Mouse (Mus musculus) hindbrain, embryonic 11.5 days (tissue): Measurements from ENCODE around the gene Dusp7. TPM values are rescaled to one million over a fixed set of nuclear protein-coding genes. Genes with fewer than 3 reads are reported as not detected.
A peak's percentile ranks its signal among the peaks of the same experiment; 100 is the strongest.

Experiments
- ATAC-seq: fragments of 200-750 bp; cut with Nextera tagmentation; 2 replicates; pipeline ENCODE4 v1.8.0; 2017; ENCODE audit warnings: mild to moderate bottlenecking, moderate TSS enrichment, moderate library complexity; ENCODE audit not compliant: low FRiP score
- DNase-seq: peaks from one replicate; pipeline ENCODE4 v3.0.0-alpha.2; 2015; ENCODE audit warnings: low spot score
- H3K27ac ChIP-seq: fragments of 300-500 bp; sonication (generic); 2 replicates; pipeline ENCODE4 v1.5.1; 2014; ENCODE audit warnings: mild to moderate bottlenecking, low read depth, low read length
- H3K27me3 ChIP-seq: fragments of 300-500 bp; sonication (generic); 2 replicates; pipeline ENCODE4 v1.6.1; 2014; ENCODE audit warnings: mild to moderate bottlenecking, low read length, moderate library complexity, mixed read lengths; ENCODE audit not compliant: control insufficient read depth, insufficient read depth
- H3K36me3 ChIP-seq: fragments of 300-500 bp; sonication (generic); 2 replicates; pipeline ENCODE4 v1.6.1; 2014; ENCODE audit warnings: mild to moderate bottlenecking, low read length, moderate library complexity, mixed read lengths; ENCODE audit not compliant: control insufficient read depth, insufficient read depth
- H3K4me1 ChIP-seq: fragments of 300-500 bp; sonication (generic); replicated peaks from 2 replicates; pipeline ENCODE4 v1.6.1; 2014; ENCODE audit warnings: low read length, mixed read lengths; ENCODE audit not compliant: control insufficient read depth, insufficient read depth
- H3K4me2 ChIP-seq: fragments of 300-500 bp; sonication (generic); replicated peaks from 2 replicates; pipeline ENCODE4 v1.6.1; 2014; ENCODE audit warnings: mild to moderate bottlenecking, low read depth, low read length
- H3K4me3 ChIP-seq: fragments of 300-500 bp; sonication (generic); 2 replicates; pipeline ENCODE4 v1.5.1; 2014; ENCODE audit warnings: low read depth, low read length
- H3K9ac ChIP-seq: fragments of 300-500 bp; sonication (generic); 2 replicates; pipeline ENCODE4 v1.6.1; 2014; ENCODE audit warnings: low read depth, low read length
- H3K9me3 ChIP-seq: fragments of 300-500 bp; sonication (generic); 2 replicates; pipeline ENCODE4 v1.6.1; 2016; ENCODE audit warnings: low read length; ENCODE audit not compliant: control insufficient read depth
- WGBS: fragments of 180-500 bp; shearing (Covaris S2); extraction: QIAGEN DNeasy Blood & Tissue Kit; methylation state at CpG from one replicate; pipeline ENCODE4 v1.1.7; 2014; 5-methylcytosine and 5-hydroxymethylcytosine counted together
- polyA plus RNA-seq: library from polyadenylated mRNA; unstranded; fragments of >200 nt; fragmentation: Nextera tagmentation; extraction: Ambion mirVana; gene quantifications from 2 replicates; pipeline ENCODE4 v1.2.1, GENCODE M21; 2014

Dusp7 gene
- polyA plus RNA-seq, 1 experiment from 2014 or later: 25.0 TPM

DNA sequence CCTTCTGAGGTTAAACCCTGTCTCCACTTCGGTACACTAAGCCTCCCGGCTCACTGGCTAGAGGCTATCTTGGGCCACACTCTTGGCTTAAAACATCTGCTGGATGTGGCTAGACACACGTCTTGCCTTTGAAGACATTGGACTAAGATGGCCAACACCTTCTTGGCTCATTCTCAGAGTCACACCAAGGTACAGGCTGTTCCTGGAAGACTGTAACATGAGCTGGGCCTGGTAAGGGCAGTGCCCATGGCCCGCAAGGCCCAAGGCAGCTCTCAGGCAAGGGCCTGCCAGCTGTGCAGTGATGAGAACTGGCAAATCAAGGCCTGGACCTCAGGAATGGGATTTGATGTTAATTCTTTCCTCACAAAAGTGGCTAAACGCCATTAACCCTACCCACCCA lies 45.2 kb downstream of the Dusp7 start:
- ATAC-seq: no peak
- no peak for DNase-seq
- H3K9me3 ChIP-seq: no peaks in the 10 kb centered on the region

DNA sequence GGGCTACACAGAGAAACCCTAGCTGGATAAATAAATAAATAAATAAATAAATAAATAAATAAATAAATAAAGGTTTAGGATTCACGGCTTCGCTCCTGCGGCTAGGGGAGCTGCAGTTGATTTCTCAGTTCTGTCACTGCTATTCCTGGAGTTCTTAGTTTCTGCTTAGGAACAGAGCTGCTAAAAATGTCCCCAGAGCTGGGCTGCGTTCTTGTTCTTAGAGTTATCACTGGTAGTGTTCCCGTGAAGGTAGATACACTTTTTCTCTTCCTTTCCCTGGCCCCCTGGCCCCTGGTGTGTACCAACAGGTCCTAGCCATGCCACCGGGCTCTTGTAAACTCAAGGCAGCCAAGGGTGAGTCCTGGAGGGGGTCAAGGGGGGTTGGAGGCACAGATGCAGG lies 48.4 kb downstream of the Dusp7 start:
- H3K36me3 ChIP-seq: no peaks in the 10 kb centered on the region
- H3K9me3 ChIP-seq: no peaks in the 10 kb centered on the region
- ATAC-seq (no peak), DNase-seq (no peak)
- no peaks in the 10 kb centered on the region for H3K27me3 ChIP-seq
- H3K4me1 ChIP-seq: peaks cover 17% of the 10 kb centered on the region
- no peak overlapping the region for H3K27ac ChIP-seq
- WGBS: 91% methylated on average over 6 of the region's 6 CpGs
- no peak overlapping the region for H3K9ac ChIP-seq
- no peak overlapping the region for H3K4me3 ChIP-seq
- no peak overlapping the region for H3K4me2 ChIP-seq

More for the DNA sequence above, 45.2 kb downstream of the Dusp7 start:
- Histone ChIP-seq H3K4me1 (peaks cover 4% of the 10 kb centered on the region), H3K9ac (no peak overlapping the region), H3K4me2 (no peak overlapping the region), H3K27me3 (no peaks in the 10 kb centered on the region), H3K4me3 (no peak overlapping the region), H3K27ac (no peak overlapping the region), H3K36me3 (no peaks in the 10 kb centered on the region)
- 89% methylated on average over 5 of the region's 5 CpGs for WGBS

DNA sequence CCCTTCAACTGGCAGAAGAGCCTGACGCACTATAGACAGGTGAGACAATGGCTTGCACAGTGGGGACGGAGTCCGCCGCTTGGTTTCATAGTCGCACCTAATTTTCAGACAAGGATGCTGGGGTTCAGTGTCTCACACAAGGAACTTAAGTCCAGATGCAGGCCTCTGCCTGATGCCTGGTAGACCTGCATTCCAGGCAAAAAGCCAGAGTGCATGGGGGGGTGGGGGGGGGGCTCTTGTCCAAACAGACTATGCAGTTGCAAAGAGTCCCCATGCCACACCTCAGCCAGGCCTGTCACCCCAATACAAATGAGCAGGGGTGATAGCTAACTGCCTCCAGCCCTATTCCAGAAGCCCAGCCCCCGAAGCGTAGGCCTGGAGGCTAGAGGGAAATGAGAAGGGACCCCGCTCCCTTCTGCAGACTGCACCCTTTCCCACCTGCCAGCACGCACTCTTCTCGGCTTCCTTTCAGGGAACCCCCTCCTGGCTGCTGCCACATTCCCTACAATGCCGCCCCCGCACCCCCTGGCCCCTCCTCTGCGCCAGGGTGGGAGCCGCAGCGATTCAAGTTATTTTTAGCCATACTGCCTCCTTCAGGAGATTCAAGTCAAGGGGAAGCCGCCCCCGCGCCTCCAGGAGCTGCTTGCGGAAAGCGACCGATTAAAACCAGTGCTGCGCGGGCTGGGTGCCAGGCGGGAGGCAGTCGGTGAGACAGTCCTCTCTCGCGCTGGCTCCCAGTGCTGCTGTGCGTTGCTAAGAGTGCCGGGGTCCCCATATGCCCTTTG lies 49.6 kb downstream of the Dusp7 start:
- 16% methylated on average over 29 of the region's 29 CpGs for WGBS
- peak overlapping the region; percentile 50 for H3K4me2 ChIP-seq
- H3K4me3 ChIP-seq: peak overlapping the region; percentile 25
- ATAC-seq (no peak), DNase-seq (peak; percentile 67)
- no peaks in the 10 kb centered on the region for H3K9me3 ChIP-seq
- no peaks in the 10 kb centered on the region for H3K27me3 ChIP-seq
- peaks cover 17% of the 10 kb centered on the region for H3K4me1 ChIP-seq
- H3K36me3 ChIP-seq: no peaks in the 10 kb centered on the region
- H3K9ac ChIP-seq: peak overlapping the region; percentile 60
- no peak overlapping the region for H3K27ac ChIP-seq

DNA sequence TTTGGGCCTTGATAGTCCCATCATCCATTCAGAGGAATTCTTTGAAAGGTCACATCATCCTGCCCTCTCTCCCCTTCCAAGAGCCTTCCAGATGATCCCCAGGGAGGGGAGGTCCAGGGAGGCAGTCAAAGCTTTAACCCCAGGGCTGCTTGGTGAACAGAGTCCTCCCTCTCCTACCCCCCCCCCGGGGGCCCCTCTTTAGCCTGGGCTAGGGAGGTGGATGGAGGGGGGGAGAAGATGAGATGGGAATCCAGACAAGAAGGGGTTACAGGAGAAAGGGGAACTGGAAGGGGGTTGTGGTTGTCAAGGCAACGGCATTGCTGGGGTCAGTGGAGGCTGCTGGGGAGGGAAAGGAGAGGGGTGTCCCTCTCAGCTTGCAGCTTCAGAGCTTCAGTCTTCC lies 52.2 kb downstream of the Dusp7 start:
- DNase-seq: peak; percentile 66

DNA sequence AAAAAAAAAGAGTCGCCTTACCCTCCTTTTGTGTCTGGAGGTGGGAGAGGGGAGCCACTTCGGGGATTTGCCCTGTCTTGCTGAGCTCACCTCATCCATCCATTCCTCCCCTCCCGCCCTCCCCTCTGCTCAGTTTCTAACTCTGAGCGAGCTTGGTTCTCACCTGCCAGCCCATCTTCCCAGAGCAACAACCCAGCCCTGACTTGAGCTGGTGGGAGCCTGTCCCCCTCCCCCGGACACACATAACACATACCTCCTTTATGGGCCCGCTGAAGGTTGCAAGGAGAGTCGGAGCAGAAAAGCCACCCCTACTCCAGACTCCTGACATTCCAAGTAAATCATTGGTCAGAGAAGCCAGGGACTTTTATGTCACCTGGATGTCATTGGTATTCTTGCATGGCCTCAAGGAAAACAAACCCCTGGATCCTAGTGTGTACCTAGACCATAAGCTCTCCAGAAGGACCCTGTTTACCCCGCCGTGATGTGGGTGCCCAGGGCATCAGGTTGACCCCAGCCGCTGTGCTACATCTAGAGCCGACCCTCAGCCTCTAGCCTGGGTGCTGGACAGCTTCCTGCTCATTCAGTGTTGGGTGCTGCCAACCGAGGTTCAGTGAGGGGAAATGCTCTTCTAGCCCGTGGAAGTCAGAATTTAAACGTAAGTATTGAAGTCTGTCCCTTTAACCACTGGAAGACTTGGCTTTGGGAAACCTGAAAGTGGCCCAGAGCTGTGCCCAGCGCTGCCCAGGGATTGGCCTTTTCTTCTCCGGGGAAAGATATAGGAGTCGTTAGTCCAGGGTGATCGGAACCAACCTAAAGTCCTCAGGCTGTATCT lies 52.8 kb downstream of the Dusp7 start:
- Histone ChIP-seq H3K4me2 (peak overlapping the region; percentile 21; the same call in 1 of the 2 replicates), H3K27ac (peak overlapping the region; percentile 48), H3K9ac (no peak overlapping the region), H3K4me3 (no peak overlapping the region; the same call in 1 of the 2 replicates), H3K4me1 (peaks cover 17% of the 10 kb centered on the region), H3K36me3 (no peaks in the 10 kb centered on the region), H3K27me3 (no peaks in the 10 kb centered on the region), H3K9me3 (no peaks in the 10 kb centered on the region)
- DNase-seq (no peak), ATAC-seq (peak; percentile 48; the same call in 1 of the 2 replicates)
- 5% methylated on average over 18 of the region's 18 CpGs for WGBS

More for the DNA sequence above, 52.2 kb downstream of the Dusp7 start:
- peak overlapping the region; percentile 21; the same call in 1 of the 2 replicates for H3K4me2 ChIP-seq
- 0 out of 2 replicates have a peak overlapping the region, but pooled peaks have one; percentile 45 for H3K9ac ChIP-seq
- peaks cover 17% of the 10 kb centered on the region for H3K4me1 ChIP-seq
- ATAC-seq: peak; percentile 66
- no peaks in the 10 kb centered on the region for H3K36me3 ChIP-seq
- H3K27ac ChIP-seq: peak overlapping the region; percentile 48; the same call in 1 of the 2 replicates
- H3K27me3 ChIP-seq: no peaks in the 10 kb centered on the region
- no peak overlapping the region; the same call in 1 of the 2 replicates for H3K4me3 ChIP-seq
- no peaks in the 10 kb centered on the region for H3K9me3 ChIP-seq
- 4% methylated on average over 2 of the region's 2 CpGs for WGBS

DNA sequence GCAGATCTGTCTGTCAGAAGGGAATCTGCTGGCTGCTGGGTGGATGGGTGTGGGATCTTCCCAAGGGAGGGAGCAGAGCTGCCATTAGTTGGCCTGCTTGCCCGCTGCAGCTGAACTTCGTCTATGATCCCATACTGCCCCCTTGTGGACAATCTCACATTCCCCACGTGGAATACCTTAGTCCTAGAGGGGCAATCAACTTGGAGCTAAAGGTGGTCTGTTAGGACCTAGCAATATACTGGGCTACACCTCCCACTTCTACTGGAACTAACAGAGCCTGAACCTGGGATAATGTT lies 53.4 kb downstream of the Dusp7 start:
- Histone ChIP-seq H3K27ac (no peak overlapping the region), H3K4me3 (no peak overlapping the region), H3K4me1 (peaks cover 17% of the 10 kb centered on the region), H3K36me3 (no peaks in the 10 kb centered on the region), H3K9me3 (no peaks in the 10 kb centered on the region), H3K4me2 (peak overlapping the region; percentile 8; the same call in 1 of the 2 replicates), H3K27me3 (no peaks in the 10 kb centered on the region), H3K9ac (no peak overlapping the region)
- DNase-seq: peak; percentile 94
- ATAC-seq: peak; percentile 64; the same call in 1 of the 2 replicates
- 0% methylated on average over 3 of the region's 3 CpGs for WGBS

Other genes with a start within 250 kb of the Dusp7 start
- 3.9 and 4.9 TPM in 2 replicates for gene Glyctk, start 210.5 kb upstream of the Dusp7 start, polyA plus RNA-seq
- gene Wdr82, start 197.7 kb upstream of the Dusp7 start, polyA plus RNA-seq: 32.7 and 32.8 TPM in 2 replicates
- gene Ppm1m, start 168.9 kb upstream of the Dusp7 start, polyA plus RNA-seq: 21.7 TPM in 2 replicates
- gene Twf2, start 165.5 kb upstream of the Dusp7 start, polyA plus RNA-seq: 57.3 and 59.6 TPM in 2 replicates
- not detected in 2 replicates for gene Tlr9, start 146.0 kb upstream of the Dusp7 start, polyA plus RNA-seq
- 83.8 and 84.7 TPM in 2 replicates for gene Alas1, start 120.0 kb upstream of the Dusp7 start, polyA plus RNA-seq
- 27.3 and 27.6 TPM in 2 replicates for gene Poc1a, start 87.6 kb upstream of the Dusp7 start, polyA plus RNA-seq
- gene Rpl29, start 60.8 kb downstream of the Dusp7 start, polyA plus RNA-seq: 882 and 903 TPM in 2 replicates
- gene Acy1, start 69.7 kb downstream of the Dusp7 start, polyA plus RNA-seq: 26.4 and 30.3 TPM in 2 replicates
- gene Abhd14b, start 78.8 kb downstream of the Dusp7 start, polyA plus RNA-seq: 4.2 and 6.0 TPM in 2 replicates
- 31.2 and 34.7 TPM in 2 replicates for gene Abhd14a, start 79.0 kb downstream of the Dusp7 start, polyA plus RNA-seq
- gene Pcbp4, start 84.7 kb downstream of the Dusp7 start, polyA plus RNA-seq: 222 and 249 TPM in 2 replicates
- 0.22 and 0.29 TPM in 2 replicates for gene Gpr62, start 97.3 kb downstream of the Dusp7 start, polyA plus RNA-seq
- gene Rrp9, start 107.3 kb downstream of the Dusp7 start, polyA plus RNA-seq: 41.3 and 42.2 TPM in 2 replicates
- 0.54 and 1.4 TPM in 2 replicates for gene Parp3, start 108.3 kb downstream of the Dusp7 start, polyA plus RNA-seq
- gene Iqcf1, start 131.3 kb downstream of the Dusp7 start, polyA plus RNA-seq: not detected in 2 replicates
- not detected in 2 replicates for gene Iqcf5, start 145.9 kb downstream of the Dusp7 start, polyA plus RNA-seq
- not detected in 2 replicates for gene Iqcf3, start 193.0 kb downstream of the Dusp7 start, polyA plus RNA-seq
- not detected in 2 replicates for gene Iqcf4, start 202.4 kb downstream of the Dusp7 start, polyA plus RNA-seq